8 mouse cellular contexts compared by ENCODE assay signal in genomic region chr11:102087081-102087751, GRCm38 (mm10). TPM values are rescaled to one million over a fixed set of nuclear protein-coding genes. Genes with fewer than 3 reads are reported as not detected.
DNase-seq lines count a peak whose midpoint lies in the region; ATAC-seq lines count a peak whose summit lies in the region.

No protein-coding gene starts in this region.

- WGBS in hindbrain, embryonic 15.5 days, result 1% methylated on average over 36 of the region's 39 CpGs

- no peaks in the 10 kb centered on the region for H3K36me3 ChIP-seq in hindbrain, embryonic 15.5 days

- peak; percentile 89 for DNase-seq in T-cell, adult 2 months (ENCODE audit: low spot score)
- peak; percentile 74 to 81 for DNase-seq in cerebellum, postnatal 36 days
- peak; percentile 73 to 75 for DNase-seq in frontal cortex, postnatal 25 days (ENCODE audit: low spot score in 2 of 2)
- peak; percentile 77 for DNase-seq in left cerebral cortex, adult 11 months (ENCODE audit: low spot score)
- DNase-seq in lung, postnatal 25 days (ENCODE audit: low spot score), result peak; percentile 60
- DNase-seq in retina, postnatal 1 day, result peak; percentile 94
- DNase-seq in thymus, postnatal 4 days, result peak; percentile 61

- H3K27me3 ChIP-seq in hindbrain, embryonic 15.5 days, result no peaks in the 10 kb centered on the region

- peak overlapping the region; percentile 85 for H3K9ac ChIP-seq in hindbrain, embryonic 15.5 days

- peak overlapping the region; percentile 98 for H3K27ac ChIP-seq in hindbrain, embryonic 15.5 days (replicated peaks)

- H3K4me1 ChIP-seq in hindbrain, embryonic 15.5 days (replicated peaks), result peaks cover 41% of the 10 kb centered on the region

- H3K4me3 ChIP-seq in hindbrain, embryonic 15.5 days, result peak overlapping the region; percentile 61

- peak; percentile 83 for ATAC-seq in hindbrain, embryonic 15.5 days (ENCODE audit: low FRiP score, low read depth)

- H3K9me3 ChIP-seq in hindbrain, embryonic 15.5 days, result no peaks in the 10 kb centered on the region

- H3K4me2 ChIP-seq in hindbrain, embryonic 15.5 days, result peak overlapping the region; percentile 80

RNA-seq across cellular contexts. Expression of gene Mpp2, which starts 1.1 kb away (rescaled TPM):
- polyA plus RNA-seq in hindbrain, embryonic 15.5 days (2015; fragmentation: Nextera tagmentation; extraction: Ambion mirVana), result 30.5 and 34.6 TPM in 2 replicates

RNA-seq across cellular contexts. Expression of gene Ppy, which starts 13.9 kb away (rescaled TPM):
- polyA plus RNA-seq in hindbrain, embryonic 15.5 days (2015; fragmentation: Nextera tagmentation; extraction: Ambion mirVana), result not detected in 2 replicates

RNA-seq across cellular contexts. Expression of gene Pyy, which starts 20.4 kb away (rescaled TPM):
- polyA plus RNA-seq in hindbrain, embryonic 15.5 days (2015; fragmentation: Nextera tagmentation; extraction: Ambion mirVana), result 3.7 and 5.2 TPM in 2 replicates

RNA-seq across cellular contexts. Expression of gene Cd300lg, which starts 45.9 kb away (rescaled TPM):
- polyA plus RNA-seq in hindbrain, embryonic 15.5 days (2015; fragmentation: Nextera tagmentation; extraction: Ambion mirVana), result 0.30 and 0.43 TPM in 2 replicates

RNA-seq across cellular contexts. Expression of gene Nags, which starts 58.1 kb away (rescaled TPM):
- not detected in 2 replicates for polyA plus RNA-seq in hindbrain, embryonic 15.5 days (2015; fragmentation: Nextera tagmentation; extraction: Ambion mirVana)

Comparison
In these comparisons a context has a peak if more than half of its experiments do, and no peak if none do; other contexts are left out.
1. Peak in every context shown above with its lines: DNase-seq, ATAC-seq, H3K4me3 ChIP-seq and H3K27ac ChIP-seq.